Mouse (Mus musculus) gastrocnemius, postnatal 25 days (tissue): ENCODE data around the gene Foxp1. TPM values are rescaled to one million over a fixed set of nuclear protein-coding genes. Genes with fewer than 3 reads are reported as not detected.

ENCODE experiments used
- DNase-seq: peaks from one replicate; pipeline ENCODE4 v3.0.0; 2022
- total RNA-seq, 2 experiments: library from RNA; stranded (reverse); gene quantifications; 1 replicate in 1 of 2; 2 replicates in 1 of 2; pipeline ENCODE4 v1.2.3; 2021

Gene Foxp1
- total RNA-seq, 2 experiments from 2014 or later: 16.9 to 17.8 TPM

DNA sequence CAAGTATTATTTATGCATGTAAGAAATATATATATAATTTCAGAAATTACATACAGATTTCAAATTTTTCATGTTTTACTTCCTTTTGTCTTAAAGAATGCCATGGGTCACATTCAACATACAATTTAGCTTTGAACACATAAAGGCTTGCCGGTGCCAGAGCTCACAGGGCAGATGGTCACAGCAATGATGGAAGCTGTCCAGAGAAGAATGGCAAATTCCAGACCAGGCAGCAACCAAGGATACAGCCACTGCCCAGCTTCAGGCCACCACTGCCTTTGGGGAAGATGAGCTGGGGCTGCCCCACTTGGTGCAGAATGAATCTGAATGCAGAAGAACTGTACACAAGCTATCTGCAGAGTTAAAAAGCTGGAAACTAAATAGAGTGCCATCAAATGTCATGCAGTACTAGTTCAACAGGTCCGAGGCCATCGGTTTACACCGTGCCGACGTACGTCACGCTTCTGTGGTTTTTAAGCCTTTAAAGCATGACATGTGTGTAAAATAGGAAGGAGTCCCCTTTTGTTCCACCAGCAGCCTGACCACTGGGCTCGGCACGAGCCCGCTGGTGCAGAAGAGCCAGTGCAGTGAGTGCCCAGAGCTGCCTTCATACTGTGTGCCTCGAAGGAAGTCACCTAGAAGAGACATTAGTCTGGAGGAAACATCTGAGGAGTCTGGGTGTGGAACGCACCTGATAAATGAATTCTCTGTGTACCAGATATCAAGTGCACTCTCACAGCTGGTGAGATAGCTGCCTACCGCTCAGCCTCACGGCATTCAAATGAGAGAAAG, 239.5 kb downstream of the Foxp1 start:
- no peak for DNase-seq

DNA sequence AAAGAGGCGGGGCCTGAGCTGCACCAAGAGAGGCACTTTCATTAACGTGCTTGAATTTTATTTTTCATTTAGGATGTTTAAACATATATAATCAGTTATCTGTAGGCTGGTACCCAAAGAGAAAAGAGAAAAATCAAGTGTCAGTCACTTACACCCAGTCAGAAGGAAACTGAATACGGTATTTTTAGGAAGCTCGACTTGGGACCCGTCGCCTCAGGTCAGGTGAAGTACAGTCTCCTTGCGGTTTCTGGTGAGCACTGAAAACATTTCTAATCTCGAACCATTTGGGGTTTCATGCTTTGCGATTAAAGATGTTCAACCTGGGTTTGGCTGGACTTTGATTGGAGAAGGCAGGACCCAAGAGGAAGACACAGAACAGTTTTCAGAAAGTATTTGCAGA, 241.1 kb downstream of the Foxp1 start:
- no peak for DNase-seq

GRCm38 (mm10) chr6:99280619-99281018, 241.9 kb downstream of the Foxp1 start:
- DNase-seq: no peak

GRCm38 (mm10) chr6:99277251-99277650, 245.3 kb downstream of the Foxp1 start:
- DNase-seq: no peak

DNA sequence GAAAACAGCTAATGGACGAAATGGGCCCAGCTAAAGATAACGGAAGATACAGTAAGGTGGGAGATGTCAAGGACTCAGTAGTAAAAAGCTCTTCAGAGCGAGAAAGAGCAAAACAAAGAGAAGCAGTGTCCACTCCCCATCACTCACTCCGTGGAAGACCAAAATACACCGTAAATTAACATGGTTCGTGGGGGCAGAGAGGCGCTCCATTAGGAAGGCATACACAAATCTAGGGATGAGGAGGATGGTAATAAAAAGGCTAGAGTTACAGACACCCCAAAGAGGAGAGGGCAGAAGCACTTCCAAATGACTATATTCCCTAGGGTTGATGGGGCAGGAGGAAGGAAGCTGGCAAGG, 246.2 kb downstream of the Foxp1 start:
- no peak for DNase-seq

GRCm38 (mm10) chr6:99275381-99276296, 246.9 kb downstream of the Foxp1 start:
- no peak for DNase-seq

GRCm38 (mm10) chr6:99274667-99275066, 247.9 kb downstream of the Foxp1 start:
- no peak for DNase-seq

- no peak for DNase-seq
Measured at GRCm38 (mm10) chr6:99274222-99274621, 248.3 kb downstream of the Foxp1 start.

- DNase-seq: no peak
Measured at GRCm38 (mm10) chr6:99273177-99273576, 249.3 kb downstream of the Foxp1 start.

GRCm38 (mm10) chr6:99272174-99272573, 250.3 kb downstream of the Foxp1 start:
- no peak for DNase-seq

DNA sequence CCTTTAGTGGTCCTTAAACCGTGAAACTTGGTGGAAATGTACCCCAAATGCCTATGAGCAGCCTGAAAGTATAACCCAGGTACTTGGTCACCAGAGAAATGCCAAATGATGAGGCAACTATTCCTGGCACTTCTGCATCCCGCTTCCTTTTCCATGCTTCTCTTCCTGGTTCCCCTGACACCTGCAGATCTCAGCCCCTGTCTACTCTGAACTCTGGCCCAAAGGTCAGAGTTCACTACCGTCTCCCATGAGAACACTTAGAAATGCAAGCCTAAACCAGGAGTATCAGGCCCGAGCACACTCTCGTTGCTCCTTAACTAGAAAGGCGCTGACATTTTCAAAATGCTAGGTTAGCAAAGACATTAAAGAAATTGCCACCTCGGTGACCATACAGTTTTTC, 250.8 kb downstream of the Foxp1 start:
- no peak for DNase-seq

GRCm38 (mm10) chr6:99269921-99270320, 252.6 kb downstream of the Foxp1 start:
- no peak for DNase-seq

GRCm38 (mm10) chr6:99268171-99269061, 254.1 kb downstream of the Foxp1 start:
- no peak for DNase-seq

- DNase-seq: no peak
Measured at GRCm38 (mm10) chr6:99265945-99266656, 256.4 kb downstream of the Foxp1 start.

- no peak for DNase-seq
Measured at GRCm38 (mm10) chr6:99265173-99265572, 257.3 kb downstream of the Foxp1 start.

- DNase-seq: no peak
Measured at GRCm38 (mm10) chr6:99264192-99265093, 258.1 kb downstream of the Foxp1 start.

- DNase-seq: no peak
Measured at GRCm38 (mm10) chr6:99263886-99264185, 258.7 kb downstream of the Foxp1 start.

DNA sequence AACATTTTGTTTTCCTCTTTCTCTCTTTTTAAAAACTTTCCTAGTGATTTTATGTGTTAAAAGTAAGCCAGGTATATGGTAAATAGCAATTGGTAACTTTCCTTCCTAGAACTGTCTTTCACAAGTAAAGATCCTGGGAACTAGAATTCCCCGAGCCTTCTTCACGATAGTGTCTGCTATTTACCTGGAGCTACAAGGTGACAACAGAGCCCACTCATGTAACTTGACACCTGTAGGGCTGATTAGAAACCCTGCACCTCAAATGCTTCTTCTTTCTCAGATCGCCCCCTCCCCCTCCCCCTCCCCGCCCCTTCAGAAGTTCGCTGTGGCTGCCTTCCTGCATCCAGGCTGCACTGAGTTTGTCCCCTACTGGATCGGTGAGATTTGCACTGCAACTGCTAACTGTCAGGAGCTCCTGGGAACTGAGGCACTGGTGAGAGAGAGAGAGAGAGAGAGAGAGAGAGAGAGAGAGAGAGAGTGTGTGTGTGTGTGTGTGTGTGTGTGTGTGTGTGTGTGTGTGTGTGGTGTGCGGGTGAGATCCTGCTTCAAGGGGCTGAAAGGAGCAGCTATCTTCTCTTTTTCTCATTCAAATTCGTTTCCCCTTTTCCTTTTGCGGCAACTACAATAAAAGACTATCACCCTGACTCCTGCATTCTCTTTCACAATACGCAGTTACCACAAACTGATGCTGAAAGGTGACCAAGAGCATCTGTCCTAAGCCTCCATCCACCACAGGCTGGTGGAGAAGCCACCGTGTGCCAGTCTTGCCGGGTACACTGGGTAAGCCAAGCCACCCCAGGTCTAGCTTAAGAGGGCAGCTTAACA, 259.2 kb downstream of the Foxp1 start:
- no peak for DNase-seq

GRCm38 (mm10) chr6:99261737-99262130, 260.8 kb downstream of the Foxp1 start:
- DNase-seq: no peak
